Mouse (Mus musculus): ENCODE results near the gene Faap100.

- no peak for TF ChIP-seq CTCF (IDR thresholded peaks at IDR 0.05; ENCODE audit: control insufficient read depth, insufficient read depth, insufficient replicate concordance, low read depth, low read length)
- no peak for TF ChIP-seq POLR2A (IDR thresholded peaks at IDR 0.05; ENCODE audit: control insufficient read depth, low read depth, low read length)
Observed at GRCm38 (mm10) chr11:120417852-120418251, 39.3 kb upstream of the Faap100 start.

Data from testis, adult 2 months (tissue).